Mouse (Mus musculus) layer of hippocampus, adult 8-10 months (tissue): Measurements from ENCODE around the gene Nrip2. TPM values are rescaled to one million over a fixed set of nuclear protein-coding genes. Genes with fewer than 3 reads are reported as not detected.

Experiments
- DNase-seq, 2 experiments: peaks; one replicate each; pipeline ENCODE4 v3.0.0; 2022; ENCODE audit warnings: low spot score in 2 of 2
- total RNA-seq, 4 experiments: library from RNA; stranded (reverse); gene quantifications; 2 replicates each; pipeline ENCODE4 v1.2.4; 2022

Gene Nrip2
- total RNA-seq, 4 experiments from 2014 or later = 16.0 to 19.6 (median 17.5) TPM

GRCm38 (mm10) chr6:128437288-128437687 is 38.2 kb downstream of the Nrip2 start:
- no peak for DNase-seq

- DNase-seq = no peak
These were observed 38.7 kb downstream of the Nrip2 start for GRCm38 (mm10) chr6:128437731-128438316.

GRCm38 (mm10) chr6:128438317-128438870 is 39.3 kb downstream of the Nrip2 start, which contains the start of gene Fkbp4:
Gene Fkbp4, minus strand, starts transcription at chr6:128438677.
- DNase-seq = peak; percentile 86 to 87

- DNase-seq = no peak
These were observed 39.8 kb downstream of the Nrip2 start for GRCm38 (mm10) chr6:128438871-128439341.

- DNase-seq = no peak
These were observed 41.1 kb downstream of the Nrip2 start for GRCm38 (mm10) chr6:128440238-128440637.

- no peak for DNase-seq
These were observed 46.9 kb downstream of the Nrip2 start for GRCm38 (mm10) chr6:128445761-128446535.

GRCm38 (mm10) chr6:128447063-128447462 is 48.0 kb downstream of the Nrip2 start:
- no peak for DNase-seq

GRCm38 (mm10) chr6:128455835-128456605 is 56.9 kb downstream of the Nrip2 start:
- peak in 1 of 2 experiments; percentile 60 for DNase-seq

GRCm38 (mm10) chr6:128457186-128457585 is 58.1 kb downstream of the Nrip2 start:
- DNase-seq = no peak

- DNase-seq = no peak
These were observed 61.2 kb downstream of the Nrip2 start for GRCm38 (mm10) chr6:128460321-128460720.

- no peak for DNase-seq
These were observed 61.8 kb downstream of the Nrip2 start for GRCm38 (mm10) chr6:128460729-128461503.

- DNase-seq = no peak
These were observed 62.5 kb downstream of the Nrip2 start for GRCm38 (mm10) chr6:128461606-128462005.

- DNase-seq = no peak
These were observed 65.9 kb downstream of the Nrip2 start for GRCm38 (mm10) chr6:128464996-128465395.

Other genes starting within 250 kb of the Nrip2 start
- 1 to 10 TPM in 3 of 4 experiments, under 1 TPM in 1; 0.78 to 1.6 (median 1.4) TPM for gene Tead4, start 98.5 kb upstream of the Nrip2 start, total RNA-seq
- gene Tulp3, start 43.4 kb upstream of the Nrip2 start, total RNA-seq = 10 to 100 TPM; 24.3 to 25.5 (median 25.1) TPM
- gene Rhno1, start 36.4 kb upstream of the Nrip2 start, total RNA-seq = 10 to 100 TPM; 18.6 to 22.1 (median 20.0) TPM
- gene Foxm1, start 36.3 kb upstream of the Nrip2 start, total RNA-seq = 1 to 10 TPM; 1.1 to 1.7 (median 1.4) TPM
- gene Tex52, start 23.8 kb upstream of the Nrip2 start, total RNA-seq = 1 to 10 TPM; 1.7 to 3.3 (median 2.5) TPM
- not detected for gene Gm44596, start 23.8 kb upstream of the Nrip2 start, total RNA-seq
- gene Itfg2, start 25.6 kb downstream of the Nrip2 start, total RNA-seq = 10 to 100 TPM; 27.9 to 35.5 (median 29.1) TPM
- 100 to 1,000 TPM; 101 to 133 (median 115) TPM for gene Fkbp4, start 39.4 kb downstream of the Nrip2 start, total RNA-seq
- gene Pzp, start 127.4 kb downstream of the Nrip2 start, total RNA-seq = not detected
- gene A2ml1, start 182.3 kb downstream of the Nrip2 start, total RNA-seq = 10 to 100 TPM in 2 of 4 experiments, 1 to 10 TPM in 2; 7.2 to 13.6 (median 10.1) TPM
- not detected for gene Klrb1a, start 224.2 kb downstream of the Nrip2 start, total RNA-seq